Mouse (Mus musculus) intestine, embryonic 15.5 days (tissue): ENCODE results near the gene Rnase11. TPM values are rescaled to one million over a fixed set of nuclear protein-coding genes. Genes with fewer than 3 reads are reported as not detected.

Experiments used
- ATAC-seq: fragments of 200-750 bp; cut with Nextera tagmentation; 2 replicates; pipeline ENCODE4 v1.8.0; 2017; ENCODE audit warnings: moderate TSS enrichment, moderate library complexity
- H3K27ac ChIP-seq: fragments of 300-500 bp; sonication (generic); 2 replicates; pipeline ENCODE4 v1.5.1; 2015; ENCODE audit warnings: mild to moderate bottlenecking, inconsistent platforms
- H3K27me3 ChIP-seq: fragments of 300-500 bp; sonication (generic); replicated peaks from 2 replicates; pipeline ENCODE4 v1.6.1; 2015; ENCODE audit warnings: inconsistent platforms
- H3K36me3 ChIP-seq: fragments of 300-500 bp; sonication (generic); 2 replicates; pipeline ENCODE4 v1.6.1; 2015; ENCODE audit warnings: inconsistent platforms
- H3K4me1 ChIP-seq: fragments of 300-500 bp; sonication (generic); replicated peaks from 2 replicates; pipeline ENCODE4 v1.6.1; 2015; ENCODE audit warnings: inconsistent platforms
- H3K4me2 ChIP-seq: fragments of 300-500 bp; sonication (generic); replicated peaks from 2 replicates; pipeline ENCODE4 v1.6.1; 2015; ENCODE audit warnings: mild to moderate bottlenecking, inconsistent platforms
- H3K4me3 ChIP-seq: fragments of 300-500 bp; sonication (generic); replicated peaks from 2 replicates; pipeline ENCODE4 v1.5.1; 2015; ENCODE audit warnings: inconsistent platforms
- H3K9ac ChIP-seq: fragments of 300-500 bp; sonication (generic); 2 replicates; pipeline ENCODE4 v1.6.1; 2015; ENCODE audit warnings: inconsistent platforms
- H3K9me3 ChIP-seq: fragments of 300-500 bp; sonication (generic); 2 replicates; pipeline ENCODE4 v1.6.1; 2016; ENCODE audit warnings: inconsistent platforms
- WGBS: fragments of 180-500 bp; shearing (Covaris S2); methylation state at CpG from one replicate; pipeline ENCODE4 v1.1.7; 2015; 5-methylcytosine and 5-hydroxymethylcytosine counted together
- polyA plus RNA-seq: library from polyadenylated mRNA; unstranded; fragments of >200 nt; fragmentation: Nextera tagmentation; extraction: Ambion mirVana; gene quantifications from 2 replicates; pipeline ENCODE4 v1.2.1, GENCODE M21; 2015

The Rnase11 gene
- polyA plus RNA-seq, 1 experiment from 2014 or later, result not detected

GRCm38 (mm10) chr14:51068956-51069355, 19.0 kb upstream of the Rnase11 start:
- ATAC-seq, result no peak

GRCm38 (mm10) chr14:51060761-51061160, 10.8 kb upstream of the Rnase11 start:
- Histone ChIP-seq H3K36me3 (no peaks in the 10 kb centered on the region), H3K27ac (no peak overlapping the region), H3K4me2 (no peak overlapping the region), H3K27me3 (no peaks in the 10 kb centered on the region), H3K4me1 (0 out of 2 replicates have a peak, but pooled peaks cover 4% of the 10 kb centered on the region), H3K9ac (no peak overlapping the region), H3K9me3 (no peaks in the 10 kb centered on the region), H3K4me3 (no peak overlapping the region)
- ATAC-seq, result no peak
- 90% methylated on average over 5 of the region's 5 CpGs for WGBS

More at GRCm38 (mm10) chr14:51068956-51069355, 19.0 kb upstream of the Rnase11 start:
- H3K4me3 ChIP-seq, result no peak overlapping the region
- no peak overlapping the region for H3K27ac ChIP-seq
- H3K9ac ChIP-seq, result no peak overlapping the region
- no peaks in the 10 kb centered on the region for H3K9me3 ChIP-seq
- WGBS, result 50% methylated on average over 5 of the region's 5 CpGs
- no peaks in the 10 kb centered on the region for H3K36me3 ChIP-seq
- H3K27me3 ChIP-seq, result no peaks in the 10 kb centered on the region
- no peaks in the 10 kb centered on the region for H3K4me1 ChIP-seq
- H3K4me2 ChIP-seq, result no peak overlapping the region

DNA sequence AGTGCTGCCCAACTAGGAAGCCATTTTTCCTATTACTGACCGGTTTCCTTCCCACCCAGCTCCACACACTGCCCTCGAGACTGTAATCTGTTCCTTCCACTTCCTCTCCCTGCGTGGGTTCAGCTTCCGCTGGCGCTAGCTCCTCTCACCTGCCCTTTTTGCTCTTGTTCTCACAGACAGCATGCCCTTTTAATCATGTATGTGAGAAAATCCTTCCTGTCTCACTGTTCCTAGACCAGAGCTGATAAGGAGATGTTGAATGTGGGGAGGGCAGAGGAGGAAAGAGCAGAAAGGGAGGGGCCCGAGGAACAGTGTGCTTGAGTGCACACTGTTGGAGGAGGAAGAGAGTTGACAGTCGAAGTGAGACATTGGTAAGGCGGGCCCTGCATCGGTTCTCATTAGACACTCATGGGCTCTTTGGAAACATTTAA, 7.5 kb upstream of the Rnase11 start, which contains the start of gene Rnase12:
Rnase12 (minus strand) TSS at position 261 of the 431 bp plus-strand sequence.
- Histone ChIP-seq H3K36me3 (no peaks in the 10 kb centered on the region), H3K4me2 (peak within 1 kb of the TSS; percentile 19; the same call in 1 of the 2 replicates), H3K27ac (0 out of 2 replicates have a peak within 1 kb of the TSS, but pooled peaks have one; percentile 13), H3K9me3 (no peaks in the 10 kb centered on the region), H3K4me1 (0 out of 2 replicates have a peak, but pooled peaks cover 4% of the 10 kb centered on the region), H3K4me3 (no peak within 1 kb of the TSS), H3K27me3 (no peaks in the 10 kb centered on the region), H3K9ac (no peak within 1 kb of the TSS)
- 56% methylated on average over 9 of the region's 9 CpGs for whole genome bisulfite sequencing
- peak; percentile 83 for ATAC-seq

DNA sequence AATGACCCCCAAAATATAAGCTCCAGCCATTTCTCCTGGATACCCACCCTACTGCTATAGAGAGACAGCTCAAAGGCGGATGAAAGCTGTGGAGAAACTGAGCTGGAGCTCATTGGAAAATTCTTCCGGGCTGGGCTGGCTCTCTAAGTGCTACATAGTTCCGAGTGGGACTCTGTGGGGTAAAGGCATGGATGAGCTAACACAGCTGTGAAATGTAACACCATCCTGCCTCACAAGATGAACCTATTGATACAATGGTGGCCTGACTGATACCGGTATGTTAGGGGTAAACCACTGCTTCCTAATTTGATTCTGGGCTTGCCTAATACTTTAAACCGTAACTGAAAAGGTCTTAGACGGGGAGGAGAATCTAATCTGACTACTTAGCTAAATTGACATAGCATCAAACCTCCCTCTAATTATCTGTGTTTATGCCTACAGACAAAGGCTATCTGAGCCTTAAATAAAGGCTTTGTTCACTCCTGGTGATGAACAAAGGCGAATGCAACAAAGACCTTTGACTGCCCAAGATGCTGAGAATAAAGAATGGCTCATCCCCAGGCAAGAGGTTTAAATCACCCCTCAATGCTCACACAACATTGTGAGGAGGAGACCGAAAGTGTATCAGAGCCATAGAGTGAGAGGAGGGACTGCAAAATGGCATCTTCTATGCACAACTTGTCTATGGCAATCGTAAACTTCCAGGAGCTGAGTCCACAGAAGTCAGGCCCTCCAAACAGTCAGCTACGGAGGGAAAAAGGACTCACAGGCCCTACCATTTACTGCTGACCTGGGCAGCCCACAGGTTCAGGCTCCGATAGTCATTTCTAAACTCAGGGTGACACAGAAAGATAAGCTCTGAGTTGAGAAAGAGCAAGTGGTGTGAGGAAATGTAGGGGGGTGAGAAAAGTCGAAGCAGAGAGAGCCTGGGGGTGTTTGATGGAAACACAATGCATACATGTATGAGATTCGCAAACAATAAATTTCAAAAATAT, 4.6 kb upstream of the Rnase11 start:
- Histone ChIP-seq H3K36me3 (no peaks in the 10 kb centered on the region), H3K27me3 (no peaks in the 10 kb centered on the region), H3K27ac (no peak overlapping the region), H3K4me1 (0 out of 2 replicates have a peak, but pooled peaks cover 4% of the 10 kb centered on the region), H3K9ac (no peak overlapping the region), H3K4me2 (no peak overlapping the region), H3K4me3 (no peak overlapping the region), H3K9me3 (no peaks in the 10 kb centered on the region)
- ATAC-seq, result no peak
- WGBS, result 65% methylated on average over 13 of the region's 13 CpGs

- 64% methylated on average over 5 of the region's 5 CpGs for WGBS
- H3K27ac ChIP-seq, result no peak overlapping the region
- H3K4me2 ChIP-seq, result no peak overlapping the region
- H3K27me3 ChIP-seq, result no peaks in the 10 kb centered on the region
- H3K4me3 ChIP-seq, result no peak overlapping the region
- no peaks in the 10 kb centered on the region for H3K9me3 ChIP-seq
- 0 out of 2 replicates have a peak, but pooled peaks cover 4% of the 10 kb centered on the region for H3K4me1 ChIP-seq
- no peak overlapping the region for H3K9ac ChIP-seq
- H3K36me3 ChIP-seq, result no peaks in the 10 kb centered on the region
- ATAC-seq, result no peak
Observed at GRCm38 (mm10) chr14:51053176-51053575, 3.2 kb upstream of the Rnase11 start.

GRCm38 (mm10) chr14:51051941-51052340, 2.0 kb upstream of the Rnase11 start:
- Histone ChIP-seq H3K9me3 (no peaks in the 10 kb centered on the region), H3K27me3 (no peaks in the 10 kb centered on the region), H3K4me3 (no peak overlapping the region), H3K4me1 (no peaks in the 10 kb centered on the region), H3K9ac (no peak overlapping the region), H3K27ac (no peak overlapping the region), H3K36me3 (no peaks in the 10 kb centered on the region), H3K4me2 (no peak overlapping the region)
- no peak for ATAC-seq
- WGBS, result 56% methylated on average over 5 of the region's 5 CpGs

DNA sequence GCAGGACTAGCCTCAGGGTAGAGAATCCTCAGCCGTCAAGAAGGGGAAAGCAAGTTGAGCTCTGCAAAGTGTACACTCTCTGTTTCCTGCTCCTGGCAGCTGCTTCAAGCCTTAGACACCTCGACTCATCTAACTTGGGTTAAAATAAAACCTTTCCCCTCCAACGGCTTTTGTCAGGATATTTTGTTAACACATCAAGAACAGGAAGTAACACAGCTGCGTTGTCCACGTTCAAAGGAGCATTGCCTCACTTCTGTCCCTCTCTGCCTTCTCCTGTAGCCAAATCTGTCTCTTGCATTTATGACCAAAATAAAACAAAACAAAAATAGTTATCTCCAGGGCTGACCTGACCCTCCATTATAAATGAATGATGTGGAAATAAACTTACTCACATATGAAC, 2.1 kb downstream of the Rnase11 start:
- Histone ChIP-seq H3K36me3 (no peaks in the 10 kb centered on the region), H3K4me1 (no peaks in the 10 kb centered on the region), H3K27ac (no peak overlapping the region), H3K9me3 (no peaks in the 10 kb centered on the region), H3K27me3 (no peaks in the 10 kb centered on the region), H3K4me2 (no peak overlapping the region), H3K9ac (no peak overlapping the region), H3K4me3 (no peak overlapping the region)
- 25% methylated on average over 5 of the region's 5 CpGs for WGBS
- ATAC-seq, result no peak

DNA sequence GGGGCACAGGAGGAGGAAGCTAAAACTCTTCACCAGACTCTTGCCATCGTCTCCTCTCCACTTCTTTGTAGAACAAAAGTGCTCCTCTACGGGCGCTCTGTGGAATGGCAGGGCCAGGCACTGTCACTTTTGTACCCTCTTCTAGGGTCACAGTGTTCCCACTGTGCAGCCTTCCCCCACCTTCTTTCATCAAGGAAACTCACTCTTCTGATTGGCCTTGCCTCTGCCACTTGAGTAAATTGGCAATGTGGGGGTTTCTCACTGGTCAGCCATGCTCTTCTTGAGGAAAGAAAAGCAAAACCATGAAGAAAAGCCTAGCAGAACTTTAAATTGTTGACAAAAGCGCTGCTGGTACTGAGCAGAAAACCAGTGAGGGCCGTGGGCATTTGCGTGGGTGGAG, 8.2 kb downstream of the Rnase11 start, which contains the start of gene Rnase9:
Rnase9 (minus strand) TSS at position 101 of the 400 bp plus-strand sequence.
- Histone ChIP-seq H3K27ac (no peak within 1 kb of the TSS), H3K27me3 (no peaks in the 10 kb centered on the region), H3K4me3 (no peak within 1 kb of the TSS), H3K36me3 (no peaks in the 10 kb centered on the region), H3K4me1 (no peaks in the 10 kb centered on the region), H3K4me2 (no peak within 1 kb of the TSS), H3K9me3 (no peaks in the 10 kb centered on the region), H3K9ac (no peak within 1 kb of the TSS)
- no peak for ATAC-seq
- WGBS, result 82% methylated on average over 6 of the region's 6 CpGs

DNA sequence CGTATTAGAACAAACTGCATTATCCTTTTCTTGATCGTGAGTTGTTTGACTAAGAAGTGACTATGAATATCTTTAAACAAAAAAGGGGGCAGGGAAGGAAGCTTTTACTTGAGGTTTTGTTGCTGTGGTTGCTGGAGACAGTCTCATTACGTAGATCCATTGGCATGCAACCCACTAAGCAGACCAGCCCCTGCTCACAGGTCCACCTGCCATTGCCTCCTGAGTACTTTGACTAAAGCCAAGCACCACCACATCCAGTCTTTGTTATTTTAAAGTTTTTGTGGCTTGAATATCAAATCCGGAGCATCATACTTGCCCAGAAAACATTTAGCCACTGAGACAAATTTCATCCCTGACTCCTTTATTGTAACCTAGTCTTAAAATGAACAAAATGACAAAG, 13.7 kb downstream of the Rnase11 start:
- Histone ChIP-seq H3K4me3 (no peak overlapping the region), H3K9ac (no peak overlapping the region), H3K4me2 (no peak overlapping the region), H3K4me1 (no peaks in the 10 kb centered on the region), H3K27ac (no peak overlapping the region), H3K36me3 (no peaks in the 10 kb centered on the region), H3K27me3 (no peaks in the 10 kb centered on the region), H3K9me3 (no peaks in the 10 kb centered on the region)
- 80% methylated on average over 4 of the region's 4 CpGs for WGBS
- ATAC-seq, result no peak

DNA sequence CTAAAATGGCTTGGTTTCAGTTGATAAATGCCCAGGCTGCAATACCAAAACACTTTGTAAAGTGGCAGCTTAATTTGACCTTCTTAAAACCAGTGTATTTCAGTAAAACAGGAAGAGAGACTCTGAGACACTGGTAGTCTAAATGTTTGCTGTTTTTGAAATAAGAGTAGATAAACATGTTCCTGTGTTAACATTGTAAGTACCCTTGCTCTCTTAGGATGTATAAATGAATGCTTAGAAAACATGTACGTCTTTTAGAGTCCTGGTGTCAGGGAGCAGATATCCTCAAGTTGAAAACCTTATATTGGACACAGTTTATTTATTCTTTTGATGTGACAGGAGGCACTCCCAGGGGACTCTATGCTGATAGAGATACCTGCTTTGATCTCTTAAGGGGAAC, 14.8 kb downstream of the Rnase11 start:
- WGBS, result 47% methylated on average over 1 of the region's 1 CpGs
- H3K4me3 ChIP-seq, result no peak overlapping the region
- H3K9me3 ChIP-seq, result no peaks in the 10 kb centered on the region
- H3K9ac ChIP-seq, result no peak overlapping the region
- no peaks in the 10 kb centered on the region for H3K4me1 ChIP-seq
- H3K27me3 ChIP-seq, result no peaks in the 10 kb centered on the region
- no peak overlapping the region for H3K27ac ChIP-seq
- ATAC-seq, result no peak
- H3K4me2 ChIP-seq, result no peak overlapping the region
- no peaks in the 10 kb centered on the region for H3K36me3 ChIP-seq

DNA sequence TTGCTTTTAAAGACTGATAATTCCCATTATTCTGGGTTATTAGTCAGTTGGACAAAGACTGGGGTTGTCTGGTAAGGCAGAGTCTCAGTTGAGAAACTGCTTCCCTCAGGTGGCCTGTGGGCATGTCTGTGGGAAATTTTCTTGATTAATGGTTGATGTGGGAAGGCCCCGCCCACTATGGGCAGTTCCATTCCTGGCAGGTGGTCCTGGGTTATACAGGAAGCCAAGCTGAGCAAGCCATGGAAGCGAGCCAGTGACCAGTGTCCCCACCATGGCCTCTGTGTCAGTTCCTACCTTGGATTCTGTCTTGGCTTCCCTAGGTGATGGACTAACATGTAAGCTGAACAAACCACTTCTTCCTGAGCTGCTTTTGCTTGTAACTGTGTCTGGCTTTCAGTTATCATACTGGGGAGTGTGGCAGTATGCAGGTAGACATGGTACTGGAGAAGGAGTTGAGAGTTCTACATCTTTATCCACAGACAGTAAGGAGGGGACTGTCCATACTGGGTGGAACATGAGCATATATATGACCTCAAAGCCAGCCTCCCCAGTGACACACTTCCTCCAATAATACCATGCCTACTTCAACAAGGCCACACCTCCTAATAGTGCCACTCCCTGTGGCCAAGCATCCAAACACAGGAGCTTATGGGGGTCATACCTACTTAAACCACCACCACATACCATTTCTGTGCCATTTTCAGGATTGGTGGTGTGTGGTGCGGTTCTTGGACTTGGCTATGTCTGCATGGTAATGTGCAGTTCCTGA, 22.4 kb downstream of the Rnase11 start:
- no peak for ATAC-seq
- Histone ChIP-seq H3K4me1 (no peaks in the 10 kb centered on the region), H3K9me3 (no peaks in the 10 kb centered on the region), H3K4me3 (no peak overlapping the region), H3K27me3 (no peaks in the 10 kb centered on the region), H3K27ac (no peak overlapping the region), H3K36me3 (no peaks in the 10 kb centered on the region), H3K9ac (no peak overlapping the region), H3K4me2 (no peak overlapping the region)
- WGBS, result 60% methylated on average over 3 of the region's 3 CpGs
